Mouse (Mus musculus): ENCODE data around the gene Izumo4.

The Izumo4 gene

GRCm38 (mm10) chr10:80687850-80688249 lies 14.1 kb upstream of the Izumo4 start:
- no peak for DNase-seq (ENCODE audit: low read depth)

- no peak for DNase-seq (ENCODE audit: low read depth)
Observed at GRCm38 (mm10) chr10:80692249-80693165, 9.5 kb upstream of the Izumo4 start.

- DNase-seq (ENCODE audit: low read depth) = no peak
Observed at GRCm38 (mm10) chr10:80693401-80694045, 8.5 kb upstream of the Izumo4 start.

- no peak for DNase-seq (ENCODE audit: low read depth)
Observed at GRCm38 (mm10) chr10:80694159-80694938, 7.6 kb upstream of the Izumo4 start.

GRCm38 (mm10) chr10:80695186-80695585 lies 6.8 kb upstream of the Izumo4 start:
- no peak for DNase-seq (ENCODE audit: low read depth)

GRCm38 (mm10) chr10:80695801-80696501 lies 6.0 kb upstream of the Izumo4 start:
- no peak for DNase-seq (ENCODE audit: low read depth)

GRCm38 (mm10) chr10:80696502-80697392 lies 5.2 kb upstream of the Izumo4 start:
- DNase-seq (ENCODE audit: low read depth) = no peak

GRCm38 (mm10) chr10:80697393-80697787 lies 4.6 kb upstream of the Izumo4 start:
- no peak for DNase-seq (ENCODE audit: low read depth)

- DNase-seq (ENCODE audit: low read depth) = peak; percentile 85
Observed at GRCm38 (mm10) chr10:80697812-80698211, 4.2 kb upstream of the Izumo4 start.

GRCm38 (mm10) chr10:80698605-80699004 lies 3.4 kb upstream of the Izumo4 start:
- no peak for DNase-seq (ENCODE audit: low read depth)

GRCm38 (mm10) chr10:80700038-80700504 lies 1.9 kb upstream of the Izumo4 start:
- no peak for DNase-seq (ENCODE audit: low read depth)

- no peak for DNase-seq (ENCODE audit: low read depth)
Observed at GRCm38 (mm10) chr10:80700732-80701131, 1.3 kb upstream of the Izumo4 start.

GRCm38 (mm10) chr10:80702536-80703390 lies 779 bp downstream of the Izumo4 start:
- DNase-seq (ENCODE audit: low read depth) = peak; percentile 90

GRCm38 (mm10) chr10:80703643-80704042 lies 1.7 kb downstream of the Izumo4 start:
- no peak for DNase-seq (ENCODE audit: low read depth)

- DNase-seq (ENCODE audit: low read depth) = no peak
Observed at GRCm38 (mm10) chr10:80704418-80704817, 2.4 kb downstream of the Izumo4 start.

- DNase-seq (ENCODE audit: low read depth) = no peak
Observed at GRCm38 (mm10) chr10:80705033-80705432, 3.0 kb downstream of the Izumo4 start.

- no peak for DNase-seq (ENCODE audit: low read depth)
Observed at GRCm38 (mm10) chr10:80705479-80705878, 3.5 kb downstream of the Izumo4 start.

- DNase-seq (ENCODE audit: low read depth) = no peak
Observed at GRCm38 (mm10) chr10:80710834-80711233, 8.8 kb downstream of the Izumo4 start.

GRCm38 (mm10) chr10:80717281-80717680 lies 15.3 kb downstream of the Izumo4 start:
- no peak for DNase-seq (ENCODE audit: low read depth)
